Mouse (Mus musculus) stomach, postnatal 0 days (tissue): ENCODE data around the gene Zmiz1.

Experiments
- CTCF ChIP-seq: IDR thresholded peaks from 2 replicates; pipeline ENCODE4 v1.5.1; 2016; ENCODE audit warnings: antibody characterized with exemption, low read depth, mild to moderate bottlenecking, moderate library complexity
- EP300 ChIP-seq: optimal IDR thresholded peaks from 2 replicates; pipeline ENCODE3; 2016; ENCODE audit warnings: antibody characterized with exemption

- TF ChIP-seq EP300 (no peak), CTCF (no peak)
Observed at GRCm38 (mm10) chr14:25413510-25413909, 45.5 kb upstream of the Zmiz1 start.
